26 mouse cellular contexts compared by ENCODE assay signal in the genomic region with DNA sequence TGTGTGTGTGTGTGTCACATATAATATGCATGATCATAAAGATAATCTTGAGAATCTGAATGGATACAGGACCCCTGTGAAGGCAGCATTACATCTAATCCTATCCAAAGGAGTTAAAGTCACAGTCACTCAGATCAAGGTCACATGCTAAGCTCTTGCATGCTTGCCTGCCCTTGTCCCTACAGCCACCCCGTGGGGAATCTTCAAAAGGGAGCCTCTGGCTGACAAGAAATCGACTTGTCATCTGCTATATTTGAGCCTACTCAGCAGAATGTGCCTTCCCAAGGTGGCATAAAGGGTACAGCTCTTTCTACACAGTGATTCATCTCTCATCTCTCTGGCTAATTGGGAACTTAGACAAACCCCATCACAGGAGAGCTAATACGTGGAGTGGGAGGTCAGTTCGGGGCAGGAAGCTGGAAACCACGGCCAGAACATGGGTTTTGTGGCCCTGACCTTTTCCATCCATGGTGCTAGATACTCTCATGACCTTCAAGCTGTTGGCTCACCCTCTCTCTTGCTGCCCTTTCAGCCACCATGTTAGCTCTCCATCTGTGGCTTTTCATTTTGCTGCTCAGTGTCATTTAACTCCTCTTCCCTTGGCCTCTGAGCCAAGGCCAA. TPM values are rescaled to one million over a fixed set of nuclear protein-coding genes. Genes with fewer than 3 reads are reported as not detected.
DNase-seq lines count a peak whose midpoint lies in the region; ATAC-seq and TF ChIP-seq lines count a peak whose summit lies in the region.
"Had no signal": no experiment of that assay in that cellular context is flagged by ENCODE, and none has a peak within 500 bp of the region (broad histone marks: within the 10 kb centered on the region; RNA-seq: fewer than 3 reads in every experiment).

No protein-coding gene starts in this region.

- WGBS in forebrain, postnatal 0 days, result 68% methylated on average over 5 of the region's 5 CpGs

- peak; percentile 53 to 74 for DNase-seq in adrenal gland, adult (ENCODE audit: inconsistent age in 2 of 2, low spot score in 1 of 2)
- DNase-seq in adrenal gland, postnatal 4 days (ENCODE audit: low spot score in 2 of 2), result no peak
- peak; percentile 4 for DNase-seq in heart, adult 8-10 months (ENCODE audit: low spot score)
- DNase-seq in heart, postnatal 25 days (ENCODE audit: low spot score), result no peak
- DNase-seq in adrenal gland, postnatal 36 days, result peak; percentile 13 to 27
- peak; percentile 24 to 25 for DNase-seq in heart, postnatal 10 days
- no peak for DNase-seq in forebrain, postnatal 0 days
- DNase-seq: cerebellum, adult 11-12 months; cerebellum, postnatal 25 days; gastrocnemius, postnatal 14 days; kidney, adult 2 months; kidney, postnatal 10 days; layer of hippocampus, postnatal 36 days; lung, postnatal 4 days; right cerebral cortex, postnatal 25 days had no signal

- H3K36me3 ChIP-seq in forebrain, postnatal 0 days (ENCODE audit: insufficient read depth), result no peaks in the 10 kb centered on the region
- H3K36me3 ChIP-seq: forebrain, embryonic 12.5 days; limb, embryonic 13.5 days; lung, embryonic 15.5 days had no signal

- H3K4me1 ChIP-seq in forebrain, postnatal 0 days (ENCODE audit: insufficient read depth), result no peaks in the 10 kb centered on the region
- H3K4me1 ChIP-seq: limb, embryonic 13.5 days; lung, embryonic 15.5 days had no signal

- H3K9me3 ChIP-seq in forebrain, postnatal 0 days (ENCODE audit: low read length), result no peaks in the 10 kb centered on the region
- H3K9me3 ChIP-seq: forebrain, embryonic 12.5 days; limb, embryonic 13.5 days; lung, embryonic 15.5 days had no signal

- intact Hi-C loops in heart, postnatal 25 days (cut with DNase I), result no loop called here
- intact Hi-C loops in heart, postnatal 10 days (cut with DNase I), result no loop called here

- TF ChIP-seq CTCF in forebrain, postnatal 0 days (IDR thresholded peaks at IDR 0.05; ENCODE audit: low read depth), result no peak

- H3K4me3 ChIP-seq in forebrain, postnatal 0 days (ENCODE audit: low read depth, low read length), result no peak overlapping the region
- H3K4me3 ChIP-seq: forebrain, embryonic 12.5 days; limb, embryonic 13.5 days; lung, embryonic 15.5 days; myocyte had no signal

- no peak for ATAC-seq in forebrain, postnatal 0 days
- ATAC-seq in granulocyte monocyte progenitor cell, adult 5-6 weeks (replicated peaks; ENCODE audit: poor library complexity, severe bottlenecking), result no peak
- ATAC-seq: activated CD4-positive, CD25-positive, alpha-beta regulatory T cell, adult 4 months had no signal

- H3K27me3 ChIP-seq in forebrain, postnatal 0 days (ENCODE audit: insufficient read depth, low read length), result no peaks in the 10 kb centered on the region
- H3K27me3 ChIP-seq: forebrain, embryonic 12.5 days; limb, embryonic 13.5 days; lung, embryonic 15.5 days had no signal

- no peak overlapping the region for H3K4me2 ChIP-seq in forebrain, postnatal 0 days (ENCODE audit: low read depth)
- H3K4me2 ChIP-seq: forebrain, embryonic 12.5 days; limb, embryonic 13.5 days; lung, embryonic 15.5 days had no signal

- H3K9ac ChIP-seq in forebrain, postnatal 0 days, result no peak overlapping the region
- H3K9ac ChIP-seq: forebrain, embryonic 12.5 days; limb, embryonic 13.5 days; liver, embryonic 14.5 days; lung, embryonic 15.5 days had no signal

- no peak overlapping the region for H3K27ac ChIP-seq in forebrain, postnatal 0 days (ENCODE audit: low read depth, low read length)
- H3K27ac ChIP-seq: forebrain, embryonic 12.5 days; limb, embryonic 13.5 days; liver, embryonic 14.5 days; lung, embryonic 15.5 days; stomach, postnatal 0 days had no signal

RNA-seq across cellular contexts. Expression of gene Gjd2, which starts 35.2 kb away (rescaled TPM):
- total RNA-seq in adrenal gland, postnatal 4 days (2021), result 10 to 100 TPM; 20.5 to 21.3 TPM
- not detected for total RNA-seq in heart, adult 8-10 months (2022)
- total RNA-seq in heart, postnatal 25 days (2021), result not detected
- 1 to 10 TPM; 4.1 to 4.9 TPM for total RNA-seq in adrenal gland, postnatal 36 days (2021)
- not detected for total RNA-seq in heart, postnatal 10 days (2021)
- 26.4 and 37.7 TPM in 2 replicates for total RNA-seq in forebrain, postnatal 0 days (2014; rRNA removed)
- polyA plus RNA-seq in forebrain, postnatal 0 days (2015; fragmentation: Nextera tagmentation; extraction: Ambion mirVana), result 4.2 and 6.6 TPM in 2 replicates
- total RNA-seq in granulocyte monocyte progenitor cell, adult 5-6 weeks (2014; fragmentation: Nextera tagmentation), result not detected in 2 replicates
- not detected in 2 replicates for total RNA-seq in granulocyte monocyte progenitor cell, adult 5-6 weeks (2017)
- total RNA-seq: ES-E14; gastrocnemius, postnatal 14 days; hematopoietic stem cell, adult 5-6 weeks had no signal
- polyA plus RNA-seq: activated CD4-positive, CD25-positive, alpha-beta regulatory T cell, adult 4 months; kidney, adult 2 months; liver, embryonic 14.5 days; myocyte; thymus, postnatal 0 days had no signal

Comparison
In these comparisons a context has a peak if more than half of its experiments do, and no peak if none do; other contexts are left out.
1. DNase-seq: peak in adrenal gland, adult (2 of 2), heart, adult 8-10 months (single experiment), adrenal gland, postnatal 36 days (2 of 2) and heart, postnatal 10 days (2 of 2); none in adrenal gland, postnatal 4 days (0 of 2), heart, postnatal 25 days (single experiment) and forebrain, postnatal 0 days (single experiment).
2. RNA of gene Gjd2, which starts 35.2 kb away (total RNA-seq): 26.4 to 37.7 TPM in forebrain, postnatal 0 days, 20.5 to 21.3 TPM in adrenal gland, postnatal 4 days and 4.1 to 4.9 TPM in adrenal gland, postnatal 36 days; not detected in heart, postnatal 10 days, not detected in heart, adult 8-10 months, not detected in heart, postnatal 25 days and not detected in granulocyte monocyte progenitor cell, adult 5-6 weeks; every median in the first group is over 4 times any median in the second.